Mouse (Mus musculus): ENCODE results near the gene Slx4ip. TPM values are rescaled to one million over a fixed set of nuclear protein-coding genes. Genes with fewer than 3 reads are reported as not detected.

Slx4ip gene
- total and polyA plus RNA-seq, 3 experiments = 1.3 to 2.5 TPM; not detected in 1

- Histone ChIP-seq H3K36me3 (ENCODE audit: control insufficient read depth in 1 of 2, insufficient read depth in 2 of 2, low read length in 2 of 2) (no peaks in the 10 kb centered on the region), H3K27me3 (ENCODE audit: control insufficient read depth in 1 of 2, insufficient read depth in 2 of 2, low read length in 2 of 2) (no peaks in the 10 kb centered on the region), H3K79me2 (ENCODE audit: control insufficient read depth, insufficient read depth, low read length, poor library complexity) (no peaks in the 10 kb centered on the region), H3K9ac (ENCODE audit: control insufficient read depth, low read depth, low read length, poor library complexity, severe bottlenecking) (no peak overlapping the region), H3K4me1 (ENCODE audit: control insufficient read depth in 1 of 2, insufficient read depth in 2 of 2, low read length in 2 of 2) (no peaks in the 10 kb centered on the region), H3K27ac (ENCODE audit: control insufficient read depth, low read depth, low read length) (no peak overlapping the region), H3K9me3 (replicated peaks; ENCODE audit: insufficient read depth, low read length) (no peaks in the 10 kb centered on the region), H3K4me3 (ENCODE audit: control insufficient read depth in 1 of 2, insufficient read depth in 1 of 2, low read depth in 2 of 2, low read length in 2 of 2) (no peak overlapping the region)
- TF ChIP-seq HCFC1 (IDR thresholded peaks at IDR 0.05; ENCODE audit: low read depth, low read length) (no peak), TCF12 (IDR thresholded peaks at IDR 0.05; ENCODE audit: low read depth, low read length) (no peak), BHLHE40 (IDR thresholded peaks at IDR 0.05; ENCODE audit: borderline replicate concordance, low read depth, low read length) (no peak), ZNF384 (IDR thresholded peaks at IDR 0.05; ENCODE audit: low read depth, low read length) (no peak), JUND (IDR thresholded peaks at IDR 0.05; ENCODE audit: low read depth, low read length) (no peak), MYC (IDR thresholded peaks at IDR 0.05; ENCODE audit: low read depth, low read length) (no peak), MEF2A (IDR thresholded peaks at IDR 0.05; ENCODE audit: extremely low read depth, insufficient replicate concordance, low read depth, low read length, poor library complexity, severe bottlenecking) (no peak)
- DNase-seq (ENCODE audit: low read depth, low spot score) = no peak
Observed at GRCm38 (mm10) chr2:137081001-137081400, 190.0 kb downstream of the Slx4ip start.

- H3K36me3 ChIP-seq (ENCODE audit: control insufficient read depth in 1 of 2, insufficient read depth in 2 of 2, low read length in 2 of 2) = no peaks in the 10 kb centered on the region
- no peak overlapping the region for H3K4me3 ChIP-seq (ENCODE audit: control insufficient read depth in 1 of 2, insufficient read depth in 1 of 2, low read depth in 2 of 2, low read length in 2 of 2)
- H3K27me3 ChIP-seq (ENCODE audit: control insufficient read depth in 1 of 2, insufficient read depth in 2 of 2, low read length in 2 of 2) = no peaks in the 10 kb centered on the region
- H3K27ac ChIP-seq (ENCODE audit: control insufficient read depth, low read depth, low read length) = no peak overlapping the region
- no peaks in the 10 kb centered on the region for H3K4me1 ChIP-seq (ENCODE audit: control insufficient read depth in 1 of 2, insufficient read depth in 2 of 2, low read length in 2 of 2)
- no peak for DNase-seq (ENCODE audit: low read depth, low spot score)
- no peak for TF ChIP-seq MAFK (IDR thresholded peaks at IDR 0.05; ENCODE audit: borderline replicate concordance, low read depth, low read length)
- no peak for TF ChIP-seq TAL1 (IDR thresholded peaks at IDR 0.05; ENCODE audit: low read length)
- TF ChIP-seq TBP (IDR thresholded peaks at IDR 0.05; ENCODE audit: low read depth, low read length) = no peak
- no peak for TF ChIP-seq HCFC1 (IDR thresholded peaks at IDR 0.05; ENCODE audit: low read depth, low read length)
- TF ChIP-seq UBTF (IDR thresholded peaks at IDR 0.05; ENCODE audit: borderline replicate concordance, insufficient read depth, low read depth, low read length) = no peak
- no peak for TF ChIP-seq POLR2AphosphoS2 (IDR thresholded peaks at IDR 0.05; ENCODE audit: low read length)
- TF ChIP-seq E2F4 (IDR thresholded peaks at IDR 0.05; ENCODE audit: borderline replicate concordance, low read depth, low read length) = no peak
- TF ChIP-seq TCF12 (IDR thresholded peaks at IDR 0.05; ENCODE audit: low read depth, low read length) = no peak
- TF ChIP-seq BHLHE40 (IDR thresholded peaks at IDR 0.05; ENCODE audit: borderline replicate concordance, low read depth, low read length) = no peak
- TF ChIP-seq KAT2A (conservative IDR thresholded peaks at IDR 0.05; ENCODE audit: low read depth, low read length) = no peak
- no peak for TF ChIP-seq USF1 (IDR thresholded peaks at IDR 0.05; ENCODE audit: low read depth, low read length)
- no peak overlapping the region for H3K9ac ChIP-seq (ENCODE audit: control insufficient read depth, low read depth, low read length, poor library complexity, severe bottlenecking)
- H3K9me3 ChIP-seq (replicated peaks; ENCODE audit: insufficient read depth, low read length) = no peaks in the 10 kb centered on the region
- no peaks in the 10 kb centered on the region for H3K79me2 ChIP-seq (ENCODE audit: control insufficient read depth, insufficient read depth, low read length, poor library complexity)
Observed at GRCm38 (mm10) chr2:137082896-137083620, 192.0 kb downstream of the Slx4ip start.

All from MEL (cell line).